ENCODE assay signal across 8 mouse cellular contexts in genomic region chr14:118591477-118592403, GRCm38 (mm10).
DNase-seq lines count a peak whose midpoint lies in the region; ATAC-seq lines count a peak whose summit lies in the region.

No protein-coding gene starts in this region.

- H3K36me3 ChIP-seq in embryonic facial prominence, embryonic 10.5 days (replicated peaks): no peaks in the 10 kb centered on the region
- H3K36me3 ChIP-seq in limb, embryonic 10.5 days: no peaks in the 10 kb centered on the region
- H3K36me3 ChIP-seq in midbrain, embryonic 15.5 days (replicated peaks): no peaks in the 10 kb centered on the region
- no peaks in the 10 kb centered on the region for H3K36me3 ChIP-seq in stomach, embryonic 14.5 days (ENCODE audit: control insufficient read depth, insufficient read depth, low read length)

- H3K4me2 ChIP-seq in midbrain, embryonic 15.5 days: 0 out of 2 replicates have a peak overlapping the region, but pooled peaks have one; percentile 1
- H3K4me2 ChIP-seq in stomach, embryonic 14.5 days (replicated peaks; ENCODE audit: low read depth, low read length): no peak overlapping the region

- H3K27ac ChIP-seq in embryonic facial prominence, embryonic 10.5 days (replicated peaks): no peak overlapping the region
- H3K27ac ChIP-seq in limb, embryonic 10.5 days: no peak overlapping the region
- H3K27ac ChIP-seq in midbrain, embryonic 15.5 days: no peak overlapping the region
- no peak overlapping the region for H3K27ac ChIP-seq in stomach, embryonic 14.5 days (ENCODE audit: low read length)

- DNase-seq in 3134 (ENCODE audit: extremely low read depth, insufficient read length, low spot score): peak; percentile 13
- DNase-seq in adrenal gland, postnatal 25 days: peak; percentile 75
- DNase-seq in embryonic facial prominence, embryonic 10.5 days (ENCODE audit: low spot score): peak; percentile 82
- DNase-seq in kidney, adult 8-10 months: peak; percentile 32 to 76
- peak; percentile 87 for DNase-seq in limb, embryonic 10.5 days (ENCODE audit: low spot score)

- 0 out of 2 replicates have a peak, but pooled peaks cover 3% of the 10 kb centered on the region for H3K4me1 ChIP-seq in embryonic facial prominence, embryonic 10.5 days
- H3K4me1 ChIP-seq in limb, embryonic 10.5 days: no peaks in the 10 kb centered on the region
- peaks cover 6% of the 10 kb centered on the region; the same call in 1 of the 2 replicates for H3K4me1 ChIP-seq in midbrain, embryonic 15.5 days
- H3K4me1 ChIP-seq in stomach, embryonic 14.5 days (ENCODE audit: control insufficient read depth, insufficient read depth, low read length): no peaks in the 10 kb centered on the region

- H3K9ac ChIP-seq in midbrain, embryonic 15.5 days: no peak overlapping the region
- H3K9ac ChIP-seq in stomach, embryonic 14.5 days (replicated peaks; ENCODE audit: low read depth, low read length): no peak overlapping the region

- 55% methylated on average over 20 of the region's 20 CpGs for WGBS in embryonic facial prominence, embryonic 10.5 days
- WGBS in limb, embryonic 10.5 days: 52% methylated on average over 20 of the region's 20 CpGs
- whole genome bisulfite sequencing in midbrain, embryonic 15.5 days: 47% methylated on average over 20 of the region's 20 CpGs
- 46% methylated on average over 20 of the region's 20 CpGs for WGBS in stomach, embryonic 14.5 days

- no peak overlapping the region for H3K4me3 ChIP-seq in embryonic facial prominence, embryonic 10.5 days
- no peak overlapping the region for H3K4me3 ChIP-seq in limb, embryonic 10.5 days
- no peak overlapping the region for H3K4me3 ChIP-seq in midbrain, embryonic 15.5 days
- H3K4me3 ChIP-seq in stomach, embryonic 14.5 days (ENCODE audit: low read depth, low read length): no peak overlapping the region

- ATAC-seq in granulocyte monocyte progenitor cell, adult 5-6 weeks (replicated peaks; ENCODE audit: poor library complexity, severe bottlenecking): peak; percentile 65
- peak; percentile 90 for ATAC-seq in midbrain, embryonic 15.5 days (replicated peaks)
- peak; percentile 66; the same call in 1 of the 2 replicates for ATAC-seq in stomach, embryonic 14.5 days (ENCODE audit: insufficient number of reproducible peaks, insufficient read depth, low FRiP score, low read depth)

- no peaks in the 10 kb centered on the region for H3K9me3 ChIP-seq in embryonic facial prominence, embryonic 10.5 days
- no peaks in the 10 kb centered on the region for H3K9me3 ChIP-seq in limb, embryonic 10.5 days (replicated peaks)
- no peaks in the 10 kb centered on the region for H3K9me3 ChIP-seq in midbrain, embryonic 15.5 days
- no peaks in the 10 kb centered on the region for H3K9me3 ChIP-seq in stomach, embryonic 14.5 days (ENCODE audit: control insufficient read depth, low read depth, low read length)

- H3K27me3 ChIP-seq in embryonic facial prominence, embryonic 10.5 days (replicated peaks; ENCODE audit: low read depth, poor library complexity, severe bottlenecking): peaks cover 12% of the 10 kb centered on the region
- peaks cover 5% of the 10 kb centered on the region; the same call in 1 of the 2 replicates for H3K27me3 ChIP-seq in limb, embryonic 10.5 days (ENCODE audit: low read depth, poor library complexity, severe bottlenecking)
- H3K27me3 ChIP-seq in midbrain, embryonic 15.5 days (replicated peaks): peaks cover 6% of the 10 kb centered on the region; the same call in 1 of the 2 replicates
- no peaks in the 10 kb centered on the region for H3K27me3 ChIP-seq in stomach, embryonic 14.5 days (ENCODE audit: control insufficient read depth, insufficient read depth, low read length)

Comparison
In these comparisons a context has a peak if more than half of its experiments do, and no peak if none do; other contexts are left out.
1. DNase-seq: peak in every context shown above with its lines; median percentile 87 in limb, embryonic 10.5 days; 82 in embryonic facial prominence, embryonic 10.5 days; 75 in adrenal gland, postnatal 25 days; 54 in kidney, adult 8-10 months; 13 in 3134.